Mouse (Mus musculus) brain, adult 2 months (tissue): Measurements from ENCODE around the gene Acvr1b.
A peak's percentile ranks its signal among the peaks of the same experiment; 100 is the strongest.

ENCODE experiments used
- DNase-seq: peaks from one replicate; pipeline ENCODE4 v3.0.0; 2011; ENCODE audit warnings: low read depth, low spot score

The Acvr1b gene

GRCm38 (mm10) chr15:101228866-101229590 lies 55.2 kb downstream of the Acvr1b start:
- no peak for DNase-seq

- DNase-seq: no peak
Observed at GRCm38 (mm10) chr15:101230503-101230902, 56.6 kb downstream of the Acvr1b start.

- DNase-seq: peak; percentile 44
Observed at GRCm38 (mm10) chr15:101230995-101231647, 57.3 kb downstream of the Acvr1b start.

GRCm38 (mm10) chr15:101231648-101232180 lies 57.8 kb downstream of the Acvr1b start:
- DNase-seq: no peak

- DNase-seq: peak; percentile 82
Observed at GRCm38 (mm10) chr15:101232607-101233006, 58.7 kb downstream of the Acvr1b start.

- no peak for DNase-seq
Observed at GRCm38 (mm10) chr15:101233183-101233582, 59.3 kb downstream of the Acvr1b start.

- DNase-seq: no peak
Observed at GRCm38 (mm10) chr15:101233641-101234275, 59.9 kb downstream of the Acvr1b start.

GRCm38 (mm10) chr15:101234611-101235341 lies 60.9 kb downstream of the Acvr1b start:
- DNase-seq: peak; percentile 37

- DNase-seq: peak; percentile 42
Observed at GRCm38 (mm10) chr15:101235342-101235698, 61.5 kb downstream of the Acvr1b start.

GRCm38 (mm10) chr15:101235728-101236327 lies 62.0 kb downstream of the Acvr1b start:
- peak; percentile 88 for DNase-seq

GRCm38 (mm10) chr15:101236878-101237277 lies 63.0 kb downstream of the Acvr1b start:
- DNase-seq: peak; percentile 64

- peak; percentile 95 for DNase-seq
Observed at GRCm38 (mm10) chr15:101238885-101239511, 65.1 kb downstream of the Acvr1b start.

GRCm38 (mm10) chr15:101239821-101240220 lies 66.0 kb downstream of the Acvr1b start:
- no peak for DNase-seq

- peak; percentile 95 for DNase-seq
Observed at GRCm38 (mm10) chr15:101240799-101241204, 66.9 kb downstream of the Acvr1b start.

GRCm38 (mm10) chr15:101241236-101241635 lies 67.4 kb downstream of the Acvr1b start:
- DNase-seq: no peak

- peak; percentile 47 for DNase-seq
Observed at GRCm38 (mm10) chr15:101241853-101242252, 68.0 kb downstream of the Acvr1b start.

- peak; percentile 92 for DNase-seq
Observed at GRCm38 (mm10) chr15:101242645-101243044, 68.8 kb downstream of the Acvr1b start.

GRCm38 (mm10) chr15:101244012-101244411 lies 70.1 kb downstream of the Acvr1b start:
- no peak for DNase-seq

- peak; percentile 99 for DNase-seq
Observed at GRCm38 (mm10) chr15:101246231-101247154, 72.6 kb downstream of the Acvr1b start.

GRCm38 (mm10) chr15:101247155-101247498 lies 73.3 kb downstream of the Acvr1b start:
- no peak for DNase-seq
